Mouse (Mus musculus): ENCODE results near the gene Slc38a6.

The Slc38a6 gene

DNA sequence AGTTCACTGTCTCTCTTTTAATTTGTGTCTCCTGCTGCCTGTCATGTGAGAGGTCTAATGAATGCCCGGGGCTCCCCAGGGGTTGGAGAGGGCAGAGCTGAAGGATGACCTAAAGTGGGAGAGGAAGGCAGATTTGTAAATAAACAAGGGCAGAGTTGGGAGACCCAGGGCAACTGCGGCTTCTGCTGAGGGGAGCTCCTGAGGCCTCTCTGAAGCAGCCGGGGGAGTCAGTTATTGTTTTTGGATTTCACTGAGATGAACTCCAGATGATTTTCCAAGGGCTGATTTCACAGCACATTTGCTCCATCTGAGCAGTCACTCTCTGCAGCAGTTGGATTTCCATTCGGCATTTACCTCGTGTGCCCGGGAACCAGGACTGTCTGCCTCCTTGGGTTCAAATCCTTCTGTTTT, 107.3 kb downstream of the Slc38a6 start:
- DNase-seq (ENCODE audit: low spot score in 2 of 2), result no peak

DNA sequence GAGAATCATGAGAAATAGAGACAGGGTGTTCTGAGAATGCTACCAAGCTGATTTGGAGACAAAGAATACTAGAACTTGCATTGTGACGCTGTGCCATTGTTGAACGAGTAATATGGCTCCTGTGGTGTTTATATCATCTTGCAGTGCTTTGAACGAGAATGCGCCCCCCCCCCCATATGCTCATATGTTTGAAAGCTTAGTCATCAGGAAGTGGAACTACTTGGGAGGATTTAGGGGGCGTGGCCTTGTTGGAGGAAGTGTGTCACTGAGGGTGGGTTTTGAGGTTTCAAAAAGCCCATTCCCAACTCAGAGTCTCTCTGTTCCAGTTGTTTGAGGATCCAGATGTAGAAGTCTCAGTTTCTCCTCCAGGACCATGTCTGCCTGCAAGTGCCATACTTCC, 108.0 kb downstream of the Slc38a6 start:
- DNase-seq (ENCODE audit: low spot score in 2 of 2), result no peak

DNA sequence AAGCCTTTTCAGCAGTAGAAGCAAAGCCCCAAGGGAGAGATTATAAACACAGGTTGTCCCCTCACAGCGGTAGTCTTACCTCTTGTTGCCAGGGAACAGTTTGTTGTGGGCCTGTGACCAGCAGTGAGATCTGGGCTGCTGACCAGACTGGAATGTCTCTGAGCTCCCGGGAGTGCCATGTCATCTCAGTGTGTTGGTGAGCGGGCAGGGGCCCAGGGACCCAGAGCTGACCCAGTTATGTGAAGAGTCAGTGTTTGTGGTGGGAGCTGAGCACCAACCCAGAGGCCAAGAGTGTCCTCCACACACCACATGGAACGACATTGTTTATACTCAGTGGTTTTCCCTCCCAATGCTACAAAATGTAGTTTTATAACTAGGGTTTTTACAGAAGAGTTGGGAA, 112.8 kb downstream of the Slc38a6 start:
- DNase-seq (ENCODE audit: low spot score in 2 of 2), result no peak

GRCm38 (mm10) chr12:73400481-73401025, 114.0 kb downstream of the Slc38a6 start:
- DNase-seq (ENCODE audit: low spot score in 2 of 2), result no peak

DNA sequence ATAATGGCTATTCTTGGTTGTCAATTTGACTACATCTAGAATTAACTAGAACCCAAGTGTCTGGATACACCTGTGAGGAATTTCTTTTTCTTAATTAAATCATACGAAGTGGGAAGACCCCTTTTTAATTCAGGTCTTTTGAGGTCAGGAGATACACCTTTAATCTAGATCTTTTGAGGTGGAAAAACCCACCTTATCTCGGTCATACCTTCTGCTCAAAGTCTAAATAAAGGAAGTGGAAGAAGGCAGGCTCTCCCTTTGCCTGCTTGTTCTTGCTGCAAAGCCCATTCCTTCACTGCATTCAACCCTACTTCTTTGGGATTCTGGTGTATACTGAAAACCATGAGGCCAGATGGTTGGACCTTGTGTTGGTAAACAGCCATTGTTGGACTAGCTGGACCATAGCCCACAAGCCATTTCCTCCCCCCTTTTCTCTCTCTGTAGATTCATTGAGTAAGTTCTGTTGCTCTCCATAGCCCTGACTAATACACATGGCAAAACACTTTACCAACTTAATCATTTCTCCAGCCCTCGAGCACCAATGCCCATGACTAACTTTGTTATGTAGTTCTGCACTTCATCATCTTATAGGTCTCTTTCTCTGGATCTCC, 115.0 kb downstream of the Slc38a6 start:
- no peak for DNase-seq (ENCODE audit: low spot score in 2 of 2)

DNA sequence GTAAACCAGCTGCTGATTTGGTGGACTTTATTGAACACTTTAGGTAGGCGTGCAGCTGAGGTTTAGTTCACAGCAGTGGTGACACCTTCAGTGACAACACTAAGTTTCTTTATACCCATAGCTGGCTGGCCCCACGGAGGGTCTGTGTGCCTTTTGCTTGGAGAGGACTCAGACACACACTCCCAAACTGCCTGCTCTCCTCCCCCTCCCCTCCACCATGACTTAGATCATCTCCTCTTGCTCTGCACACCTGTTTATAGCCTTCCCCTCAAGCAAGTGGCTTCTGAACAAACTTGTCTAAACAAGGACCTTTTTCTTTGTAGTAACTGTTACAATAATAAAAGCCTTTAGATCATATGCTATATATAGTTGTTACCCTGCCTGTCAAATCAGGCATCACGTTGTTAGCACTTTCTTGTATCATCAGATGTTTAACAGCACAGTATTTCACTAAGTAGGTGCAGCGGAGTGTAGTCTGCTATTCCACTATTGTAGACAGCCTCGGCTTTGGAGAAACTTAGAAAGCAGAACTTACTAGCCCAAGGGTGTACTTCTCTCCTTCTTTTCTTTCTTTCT, 115.6 kb downstream of the Slc38a6 start:
- DNase-seq (ENCODE audit: low spot score in 2 of 2), result no peak

- no peak for DNase-seq (ENCODE audit: low spot score in 2 of 2)
These were observed 116.5 kb downstream of the Slc38a6 start for GRCm38 (mm10) chr12:73402851-73403665.

Data from spleen, postnatal 14 days (tissue).